Mouse (Mus musculus): ENCODE data around the gene Olfr1238. TPM values are rescaled to one million over a fixed set of nuclear protein-coding genes. Genes with fewer than 3 reads are reported as not detected.

Olfr1238 gene
- not detected in 2 replicates for polyA plus RNA-seq (2012; rRNA removed)

DNA sequence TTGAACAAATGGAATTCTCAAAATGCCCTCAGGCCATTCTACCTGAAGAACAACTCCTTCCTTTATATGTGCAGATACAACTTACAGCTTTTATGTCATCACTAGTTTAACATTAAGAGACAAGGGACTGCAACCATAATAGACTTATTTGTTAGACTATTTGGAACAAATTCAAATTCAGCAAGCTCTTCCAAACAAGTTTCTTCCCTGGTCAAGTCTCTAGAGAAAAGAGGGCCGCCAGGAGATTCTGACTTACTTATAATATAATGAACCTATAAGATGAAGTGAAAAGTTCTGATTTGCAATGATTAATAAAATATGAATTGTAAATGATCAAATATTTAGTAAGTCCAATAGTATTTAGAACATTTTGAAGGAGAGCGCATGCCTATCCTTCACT lies at the start of gene Olfr1238:
Gene Olfr1238 (minus strand): TSS at position 101 of the 400 bp plus-strand sequence.

DNA sequence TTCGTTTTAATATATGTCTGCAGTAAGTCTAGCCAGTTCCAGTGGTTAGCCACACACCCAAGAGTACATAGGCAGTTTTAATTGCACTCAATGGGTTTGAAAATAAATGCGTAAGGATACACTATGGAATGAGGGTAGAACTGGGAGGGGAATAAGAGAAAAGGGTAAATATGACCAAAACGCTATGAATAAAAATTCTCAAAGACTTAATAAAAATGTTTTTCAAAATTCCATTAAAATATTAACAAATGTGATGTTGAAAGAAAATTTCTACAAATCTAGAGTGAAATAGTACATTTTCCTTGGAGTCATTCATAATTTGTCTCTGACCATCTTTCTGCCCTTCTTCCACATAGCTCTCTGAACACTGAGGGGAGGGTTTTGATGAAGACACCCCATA lies 33.4 kb upstream of the Olfr1238 start, which contains the start of gene Olfr1240:
Gene Olfr1240 (minus strand): TSS at position 101 of the 400 bp plus-strand sequence.

DNA sequence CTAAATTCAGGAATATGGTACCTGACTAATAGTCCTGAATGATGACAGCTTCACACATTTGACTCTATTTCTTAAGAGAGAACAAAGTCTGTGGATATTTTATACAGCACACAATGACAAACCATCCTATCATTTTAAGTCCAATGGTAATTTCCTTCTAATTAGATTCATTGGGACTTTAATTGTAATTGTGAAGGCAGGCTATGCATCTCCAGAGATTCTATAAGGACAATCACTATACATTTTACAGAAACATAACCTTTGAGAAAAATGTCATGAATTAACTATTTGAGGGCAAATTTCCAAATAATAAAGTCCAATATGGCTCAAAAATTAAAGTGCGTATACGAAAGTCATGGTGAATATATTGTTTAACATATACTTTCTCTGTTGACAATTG lies 10.8 kb upstream of the Olfr1238 start, which contains the start of gene Olfr1239:
Gene Olfr1239 (minus strand): TSS at position 101 of the 400 bp plus-strand sequence.

DNA sequence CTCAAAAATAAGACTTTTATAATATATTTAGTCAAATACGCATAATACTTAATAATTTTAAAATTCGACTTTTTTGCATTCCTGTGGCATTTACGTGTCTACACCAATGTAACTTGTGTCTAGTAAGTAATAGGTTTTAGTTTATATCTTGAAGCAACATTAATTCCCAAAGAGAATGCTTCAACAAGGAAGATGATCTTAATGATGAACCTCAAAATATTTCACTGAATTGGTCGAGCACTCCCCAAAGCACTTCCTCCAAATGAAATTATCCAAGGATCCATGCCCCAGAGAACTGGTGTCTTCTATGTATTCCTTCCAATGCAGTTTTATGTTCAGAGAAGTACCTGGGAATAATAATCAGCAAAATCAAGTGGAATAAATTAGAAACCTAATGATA lies 44.7 kb downstream of the Olfr1238 start, which contains the start of gene Olfr1234:
Gene Olfr1234 (minus strand): TSS at position 101 of the 400 bp plus-strand sequence.

Other genes starting within 250 kb of the Olfr1238 start
- gene Olfr1224-ps1, start 245.6 kb downstream of the Olfr1238 start, polyA plus RNA-seq (2012; rRNA removed), result not detected in 2 replicates
- not detected in 2 replicates for gene Olfr1225, start 235.0 kb downstream of the Olfr1238 start, polyA plus RNA-seq (2012; rRNA removed)
- not detected in 2 replicates for gene Olfr1226, start 209.6 kb downstream of the Olfr1238 start, polyA plus RNA-seq (2012; rRNA removed)
- gene Olfr1228, start 155.6 kb downstream of the Olfr1238 start, polyA plus RNA-seq (2012; rRNA removed), result not detected in 2 replicates
- not detected in 2 replicates for gene Olfr1229, start 121.7 kb downstream of the Olfr1238 start, polyA plus RNA-seq (2012; rRNA removed)
- not detected in 2 replicates for gene Olfr1230, start 112.4 kb downstream of the Olfr1238 start, polyA plus RNA-seq (2012; rRNA removed)
- gene Olfr1231, start 102.6 kb downstream of the Olfr1238 start, polyA plus RNA-seq (2012; rRNA removed), result not detected in 2 replicates
- not detected in 2 replicates for gene Olfr1232, start 80.0 kb downstream of the Olfr1238 start, polyA plus RNA-seq (2012; rRNA removed)
- gene Olfr1233, start 67.3 kb downstream of the Olfr1238 start, polyA plus RNA-seq (2012; rRNA removed), result not detected in 2 replicates
- not detected in 2 replicates for gene Olfr1234, start 44.8 kb downstream of the Olfr1238 start, polyA plus RNA-seq (2012; rRNA removed)
- not detected in 2 replicates for gene Olfr1239, start 10.7 kb upstream of the Olfr1238 start, polyA plus RNA-seq (2012; rRNA removed)
- gene Olfr1240, start 33.3 kb upstream of the Olfr1238 start, polyA plus RNA-seq (2012; rRNA removed), result not detected in 2 replicates
- gene Olfr1241, start 77.5 kb upstream of the Olfr1238 start, polyA plus RNA-seq (2012; rRNA removed), result not detected in 2 replicates
- gene Olfr1242, start 88.7 kb upstream of the Olfr1238 start, polyA plus RNA-seq (2012; rRNA removed), result not detected in 2 replicates
- gene Olfr1243, start 121.8 kb upstream of the Olfr1238 start, polyA plus RNA-seq (2012; rRNA removed), result not detected in 2 replicates
- not detected in 2 replicates for gene Olfr1245, start 168.8 kb upstream of the Olfr1238 start, polyA plus RNA-seq (2012; rRNA removed)
- gene Olfr1246, start 183.5 kb upstream of the Olfr1238 start, polyA plus RNA-seq (2012; rRNA removed), result not detected in 2 replicates
- gene Olfr1247, start 204.5 kb upstream of the Olfr1238 start, polyA plus RNA-seq (2012; rRNA removed), result not detected in 2 replicates
- not detected in 2 replicates for gene Olfr1248, start 208.6 kb upstream of the Olfr1238 start, polyA plus RNA-seq (2012; rRNA removed)
- not detected in 2 replicates for gene Olfr1249, start 225.3 kb upstream of the Olfr1238 start, polyA plus RNA-seq (2012; rRNA removed)